Mouse (Mus musculus) kidney, adult 9 months (tissue): ENCODE measurements around the gene Apoa1.

ENCODE experiments used
- DNase-seq: peaks from one replicate; pipeline ENCODE4 v3.0.0; 2022

The Apoa1 gene

GRCm38 (mm10) chr9:46215338-46216322 is 12.8 kb upstream of the Apoa1 start:
- DNase-seq, result peak; percentile 53

GRCm38 (mm10) chr9:46216744-46217470 is 11.5 kb upstream of the Apoa1 start:
- DNase-seq, result no peak

- no peak for DNase-seq
These were observed 10.2 kb upstream of the Apoa1 start for GRCm38 (mm10) chr9:46218176-46218575.

GRCm38 (mm10) chr9:46223090-46223489 is 5.3 kb upstream of the Apoa1 start:
- DNase-seq, result peak; percentile 37

- peak; percentile 47 for DNase-seq
These were observed 4.3 kb upstream of the Apoa1 start for GRCm38 (mm10) chr9:46224101-46224500.

GRCm38 (mm10) chr9:46224945-46225660 is 3.3 kb upstream of the Apoa1 start:
- DNase-seq, result peak; percentile 52

- no peak for DNase-seq
These were observed 1.2 kb upstream of the Apoa1 start for GRCm38 (mm10) chr9:46227064-46227614.

- DNase-seq, result peak; percentile 94
These were observed 1.4 kb downstream of the Apoa1 start for GRCm38 (mm10) chr9:46229573-46230449.

- DNase-seq, result no peak
These were observed 2.1 kb downstream of the Apoa1 start for GRCm38 (mm10) chr9:46230450-46230975.

GRCm38 (mm10) chr9:46235196-46235595 is 6.8 kb downstream of the Apoa1 start:
- DNase-seq, result peak; percentile 78

GRCm38 (mm10) chr9:46235596-46235648 is 7.0 kb downstream of the Apoa1 start, which contains the start of gene Apoc3:
TSS of gene Apoc3 (minus strand) at chr9:46235636.
- DNase-seq, result no peak

- peak; percentile 67 for DNase-seq
These were observed 7.3 kb downstream of the Apoa1 start for GRCm38 (mm10) chr9:46235649-46236048.

GRCm38 (mm10) chr9:46238850-46239249 is 10.5 kb downstream of the Apoa1 start:
- DNase-seq, result no peak

GRCm38 (mm10) chr9:46240526-46241153 is 12.3 kb downstream of the Apoa1 start, which contains the start of gene Apoa4:
TSS of gene Apoa4 (plus strand) at chr9:46240696.
- DNase-seq, result peak; percentile 54

- DNase-seq, result no peak
These were observed 13.4 kb downstream of the Apoa1 start for GRCm38 (mm10) chr9:46241818-46242217.

- no peak for DNase-seq
These were observed 14.7 kb downstream of the Apoa1 start for GRCm38 (mm10) chr9:46243122-46243521.

- DNase-seq, result no peak
These were observed 15.2 kb downstream of the Apoa1 start for GRCm38 (mm10) chr9:46243584-46243983.

GRCm38 (mm10) chr9:46246752-46247324 is 18.5 kb downstream of the Apoa1 start:
- DNase-seq, result peak; percentile 71

GRCm38 (mm10) chr9:46256177-46256576 is 27.8 kb downstream of the Apoa1 start:
- no peak for DNase-seq

GRCm38 (mm10) chr9:46256658-46257385 is 28.4 kb downstream of the Apoa1 start:
- no peak for DNase-seq
